Mouse (Mus musculus) embryonic fibroblast, embryonic 13.5 days (primary cell): ENCODE results near the gene Sbno2.

Source experiments
- CTCF ChIP-seq: IDR thresholded peaks from 2 replicates; pipeline ENCODE4 v1.5.1; 2011; ENCODE audit warnings: mild to moderate bottlenecking, control low read depth, low read length, moderate library complexity, borderline replicate concordance; ENCODE audit not compliant: insufficient read depth
- POLR2A ChIP-seq: IDR thresholded peaks from 2 replicates; pipeline ENCODE4 v1.6.1; 2011; ENCODE audit warnings: low read depth, mild to moderate bottlenecking, control low read depth, low read length, moderate library complexity

DNA sequence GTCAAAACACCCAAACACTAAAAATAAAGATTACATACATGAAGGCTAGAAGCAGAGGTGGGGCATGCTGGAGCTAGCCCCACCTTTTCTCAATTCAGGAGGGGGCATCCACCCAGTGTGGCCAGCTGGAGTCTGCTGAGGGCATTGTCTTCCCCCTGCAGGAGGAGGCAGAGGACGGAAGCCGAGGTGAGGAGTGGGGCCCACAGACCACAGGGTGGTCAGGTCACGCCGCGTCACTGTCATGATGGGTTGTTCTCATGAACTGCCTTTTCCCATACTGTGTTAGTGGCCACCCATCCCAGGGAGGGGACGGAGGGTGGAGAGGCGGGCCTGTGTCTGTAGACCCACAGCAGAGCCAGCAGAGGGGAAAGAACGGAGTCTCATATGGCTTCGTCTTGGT, 75.2 kb downstream of the Sbno2 start:
- TF ChIP-seq CTCF: no peak
- TF ChIP-seq POLR2A: no peak
